In genomic region chr15:89092181-89092580, GRCm38 (mm10) we compare ENCODE assay signal across 1 mouse cellular context.
TF ChIP-seq lines count a peak whose summit lies in the region.

No protein-coding gene starts in this region.

TF ChIP-seq in myocyte, 11 proteins besides CTCF, POLR2A, EP300 and RAD21:
- TF ChIP-seq MYOG (IDR thresholded peaks at IDR 0.05; ENCODE audit: control insufficient read depth in 1 of 3, insufficient read depth in 1 of 3, insufficient read length in 2 of 3, low read depth in 2 of 3) (no peak), POLR2AphosphoS2 (IDR thresholded peaks at IDR 0.05; ENCODE audit: insufficient read length, low read depth) (peak; percentile 72)
